Mouse (Mus musculus) neural tube, embryonic 10.5 days (tissue): Measurements from ENCODE around the gene Gemin8.
A peak's percentile ranks its signal among the peaks of the same experiment; 100 is the strongest.

ENCODE experiments used
- DNase-seq: peaks from one replicate; pipeline ENCODE4 v3.0.0-alpha.2; 2017; ENCODE audit warnings: low spot score; ENCODE audit errors: extremely low spot score

Gemin8 gene

GRCm38 (mm10) chrX:166169892-166170799 lies at the start of gene Gemin8:
Gene Gemin8, plus strand, starts transcription at chrX:166170454.
- peak; percentile 91 for DNase-seq

- DNase-seq: no peak
Observed at GRCm38 (mm10) chrX:166147158-166147846, 23.0 kb upstream of the Gemin8 start.

- no peak for DNase-seq
Observed at GRCm38 (mm10) chrX:166162773-166163172, 7.5 kb upstream of the Gemin8 start.

- DNase-seq: no peak
Observed at GRCm38 (mm10) chrX:166167307-166167706, 2.9 kb upstream of the Gemin8 start.

- DNase-seq: no peak
Observed at GRCm38 (mm10) chrX:166167923-166168322, 2.3 kb upstream of the Gemin8 start.

GRCm38 (mm10) chrX:166170800-166171738 lies 815 bp downstream of the Gemin8 start:
- no peak for DNase-seq

- DNase-seq: no peak
Observed at GRCm38 (mm10) chrX:166172041-166172440, 1.8 kb downstream of the Gemin8 start.

- DNase-seq: no peak
Observed at GRCm38 (mm10) chrX:166172661-166173060, 2.4 kb downstream of the Gemin8 start.

- no peak for DNase-seq
Observed at GRCm38 (mm10) chrX:166173796-166174195, 3.5 kb downstream of the Gemin8 start.

GRCm38 (mm10) chrX:166177929-166178328 lies 7.7 kb downstream of the Gemin8 start:
- DNase-seq: no peak

- no peak for DNase-seq
Observed at GRCm38 (mm10) chrX:166183094-166183493, 12.8 kb downstream of the Gemin8 start.

GRCm38 (mm10) chrX:166185327-166185913 lies 15.2 kb downstream of the Gemin8 start:
- no peak for DNase-seq

- DNase-seq: no peak
Observed at GRCm38 (mm10) chrX:166187803-166188202, 17.5 kb downstream of the Gemin8 start.

GRCm38 (mm10) chrX:166196327-166196726 lies 26.1 kb downstream of the Gemin8 start:
- no peak for DNase-seq

- DNase-seq: no peak
Observed at GRCm38 (mm10) chrX:166198266-166198665, 28.0 kb downstream of the Gemin8 start.

GRCm38 (mm10) chrX:166199812-166200211 lies 29.6 kb downstream of the Gemin8 start:
- no peak for DNase-seq

GRCm38 (mm10) chrX:166214576-166214975 lies 44.3 kb downstream of the Gemin8 start:
- no peak for DNase-seq

GRCm38 (mm10) chrX:166216248-166216647 lies 46.0 kb downstream of the Gemin8 start:
- no peak for DNase-seq

GRCm38 (mm10) chrX:166216720-166217119 lies 46.5 kb downstream of the Gemin8 start:
- no peak for DNase-seq

GRCm38 (mm10) chrX:166219331-166219730 lies 49.1 kb downstream of the Gemin8 start:
- no peak for DNase-seq

GRCm38 (mm10) chrX:166226856-166227255 lies 56.6 kb downstream of the Gemin8 start:
- DNase-seq: no peak
